Mouse (Mus musculus) lung, postnatal 4 days (tissue): Measurements from ENCODE around the gene Fam162a.
"Not testable (repeated sequence)": the region's sequence is repeated elsewhere in the genome, so short reads cannot be mapped to it uniquely, and the experiment has no call there.

Experiments used
- DNase-seq, 2 experiments: peaks; one replicate each; pipeline ENCODE4 v3.0.0; 2021

The Fam162a gene

GRCm38 (mm10) chr16:36057933-36058475 lies 13.4 kb downstream of the Fam162a start:
- DNase-seq: no peak

- DNase-seq: no peak
These were observed 15.0 kb downstream of the Fam162a start for GRCm38 (mm10) chr16:36056416-36056815.

- DNase-seq: no peak
These were observed 16.5 kb downstream of the Fam162a start for GRCm38 (mm10) chr16:36054920-36055319.

GRCm38 (mm10) chr16:36053524-36054275 lies 17.7 kb downstream of the Fam162a start:
- DNase-seq: no peak

GRCm38 (mm10) chr16:36051491-36051890 lies 19.9 kb downstream of the Fam162a start:
- DNase-seq: no peak

GRCm38 (mm10) chr16:36047538-36047937 lies 23.9 kb downstream of the Fam162a start:
- no peak for DNase-seq

GRCm38 (mm10) chr16:36043964-36044363 lies 27.4 kb downstream of the Fam162a start:
- DNase-seq: no peak

GRCm38 (mm10) chr16:36043073-36043472 lies 28.3 kb downstream of the Fam162a start:
- DNase-seq: no peak

GRCm38 (mm10) chr16:36041625-36042020 lies 29.8 kb downstream of the Fam162a start:
- DNase-seq: no peak

GRCm38 (mm10) chr16:36040640-36041624 lies 30.5 kb downstream of the Fam162a start, which contains the start of gene Wdr5b:
Gene Wdr5b, plus strand, starts transcription at chr16:36041190.
- peak; percentile 91 to 96 for DNase-seq

GRCm38 (mm10) chr16:36028120-36028519 lies 43.3 kb downstream of the Fam162a start:
- DNase-seq: not testable (repeated sequence)

GRCm38 (mm10) chr16:36016335-36016734 lies 55.1 kb downstream of the Fam162a start:
- no peak for DNase-seq

GRCm38 (mm10) chr16:36008396-36008795 lies 63.0 kb downstream of the Fam162a start:
- DNase-seq: no peak

GRCm38 (mm10) chr16:35998852-35999251 lies 72.5 kb downstream of the Fam162a start:
- not testable (repeated sequence) for DNase-seq
